Mouse (Mus musculus): ENCODE measurements at regions not wholly inside any gene's neighbourhood (a gene's known extent, or its start where the extent isn't known, plus 50 kb on each side); places are given as distances from the start of the nearest gene placed in this dataset.

- Histone ChIP-seq H3K27me3 (no peaks in the 10 kb centered on the region), H3K27ac (no peak overlapping the region), H3K9me3 (replicated peaks) (no peaks in the 10 kb centered on the region), H3K36me3 (no peaks in the 10 kb centered on the region), H3K9ac (no peak overlapping the region), H3K4me2 (no peak overlapping the region), H3K4me3 (replicated peaks) (no peak overlapping the region), H3K4me1 (no peaks in the 10 kb centered on the region)
- 80% methylated on average over 1 of the region's 1 CpGs for WGBS
- no peak for ATAC-seq (replicated peaks; ENCODE audit: low FRiP score)
Measured at GRCm38 (mm10) chr15:7716188-7716587, 94.5 kb upstream of the Gdnf start.

GRCm38 (mm10) chr15:7723202-7723721, 87.4 kb upstream of the Gdnf start:
- no peak overlapping the region for H3K4me2 ChIP-seq
- no peaks in the 10 kb centered on the region for H3K4me1 ChIP-seq
- ATAC-seq (replicated peaks; ENCODE audit: low FRiP score): no peak
- H3K4me3 ChIP-seq (replicated peaks): no peak overlapping the region
- no peak overlapping the region for H3K9ac ChIP-seq
- no peaks in the 10 kb centered on the region for H3K27me3 ChIP-seq
- 34% methylated on average over 5 of the region's 5 CpGs for WGBS
- no peaks in the 10 kb centered on the region for H3K9me3 ChIP-seq (replicated peaks)
- no peaks in the 10 kb centered on the region for H3K36me3 ChIP-seq
- H3K27ac ChIP-seq: no peak overlapping the region

DNA sequence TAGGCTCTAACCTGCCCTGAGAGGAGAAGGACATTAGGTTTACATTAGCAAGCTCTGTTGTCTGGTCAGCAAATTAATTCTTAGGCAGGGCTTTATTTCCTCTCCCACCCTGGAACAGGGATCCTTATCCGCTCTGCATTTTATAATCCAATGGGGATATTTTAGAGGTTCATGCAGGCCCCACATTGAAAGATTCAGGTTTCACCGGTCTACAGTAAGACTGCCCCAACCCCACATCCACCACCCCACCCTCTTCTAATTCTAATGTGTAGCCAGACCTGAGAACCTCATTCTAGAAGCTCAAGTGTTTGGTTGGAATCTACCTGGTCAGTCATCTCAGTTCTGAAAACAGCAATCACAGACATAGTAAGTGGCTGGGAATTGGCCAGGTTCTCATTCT, 86.9 kb upstream of the Gdnf start:
- H3K9me3 ChIP-seq (replicated peaks): no peaks in the 10 kb centered on the region
- 87% methylated on average over 2 of the region's 2 CpGs for WGBS
- H3K4me3 ChIP-seq (replicated peaks): no peak overlapping the region
- no peak overlapping the region for H3K27ac ChIP-seq
- ATAC-seq (replicated peaks; ENCODE audit: low FRiP score): no peak
- no peaks in the 10 kb centered on the region for H3K4me1 ChIP-seq
- H3K27me3 ChIP-seq: no peaks in the 10 kb centered on the region
- no peak overlapping the region for H3K9ac ChIP-seq
- H3K36me3 ChIP-seq: no peaks in the 10 kb centered on the region
- no peak overlapping the region for H3K4me2 ChIP-seq

DNA sequence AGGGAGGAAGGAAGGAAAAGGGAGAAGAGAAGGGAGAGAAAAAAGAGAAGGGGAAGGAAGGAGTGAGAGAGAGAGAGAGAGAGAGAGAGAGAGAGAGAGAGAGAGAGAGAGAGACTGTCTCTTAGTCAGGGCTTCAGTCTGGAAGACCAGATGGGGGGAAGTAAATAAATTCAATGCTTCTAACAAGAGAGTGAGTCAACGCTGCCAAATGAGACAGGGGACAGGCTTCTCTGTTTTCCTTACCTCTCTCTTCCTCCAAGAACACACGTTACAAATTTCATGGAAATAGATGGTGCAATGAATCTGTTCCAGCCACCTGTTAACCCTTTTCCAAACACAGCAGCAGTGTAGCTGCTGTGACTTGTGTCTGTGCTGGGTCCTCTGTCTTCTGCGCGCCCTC, 85.1 kb upstream of the Gdnf start:
- H3K4me2 ChIP-seq: no peak overlapping the region
- H3K4me1 ChIP-seq: no peaks in the 10 kb centered on the region
- H3K27ac ChIP-seq: no peak overlapping the region
- no peaks in the 10 kb centered on the region for H3K9me3 ChIP-seq (replicated peaks)
- no peak overlapping the region for H3K9ac ChIP-seq
- ATAC-seq (replicated peaks; ENCODE audit: low FRiP score): no peak
- no peaks in the 10 kb centered on the region for H3K27me3 ChIP-seq
- H3K4me3 ChIP-seq (replicated peaks): no peak overlapping the region
- H3K36me3 ChIP-seq: no peaks in the 10 kb centered on the region
- WGBS: 66% methylated on average over 4 of the region's 4 CpGs

DNA sequence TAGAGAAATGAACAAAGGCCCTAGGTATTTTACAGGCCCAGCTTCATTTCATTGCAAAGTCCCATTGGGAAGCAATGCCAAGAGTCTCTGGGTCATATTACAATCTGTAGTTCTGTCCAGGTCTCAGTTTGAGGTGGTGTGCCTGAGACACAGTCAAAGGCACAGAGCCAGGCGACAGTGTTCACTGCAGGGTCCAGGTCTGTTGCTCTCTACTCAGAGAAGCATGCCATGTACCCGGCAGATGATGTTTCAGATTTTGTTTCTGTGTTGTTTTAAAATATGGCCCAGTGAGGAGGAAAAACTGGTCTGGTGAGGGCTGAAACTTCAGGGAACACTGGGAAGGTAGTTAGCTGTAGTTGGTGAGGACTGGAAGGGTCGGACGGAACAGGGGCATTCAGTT, 63.1 kb upstream of the Gdnf start:
- Histone ChIP-seq H3K27me3 (no peaks in the 10 kb centered on the region), H3K4me1 (no peaks in the 10 kb centered on the region), H3K4me2 (no peak overlapping the region), H3K9me3 (replicated peaks) (no peaks in the 10 kb centered on the region), H3K9ac (no peak overlapping the region), H3K4me3 (replicated peaks) (no peak overlapping the region), H3K27ac (no peak overlapping the region), H3K36me3 (no peaks in the 10 kb centered on the region)
- 85% methylated on average over 4 of the region's 4 CpGs for WGBS
- ATAC-seq (replicated peaks; ENCODE audit: low FRiP score): no peak

DNA sequence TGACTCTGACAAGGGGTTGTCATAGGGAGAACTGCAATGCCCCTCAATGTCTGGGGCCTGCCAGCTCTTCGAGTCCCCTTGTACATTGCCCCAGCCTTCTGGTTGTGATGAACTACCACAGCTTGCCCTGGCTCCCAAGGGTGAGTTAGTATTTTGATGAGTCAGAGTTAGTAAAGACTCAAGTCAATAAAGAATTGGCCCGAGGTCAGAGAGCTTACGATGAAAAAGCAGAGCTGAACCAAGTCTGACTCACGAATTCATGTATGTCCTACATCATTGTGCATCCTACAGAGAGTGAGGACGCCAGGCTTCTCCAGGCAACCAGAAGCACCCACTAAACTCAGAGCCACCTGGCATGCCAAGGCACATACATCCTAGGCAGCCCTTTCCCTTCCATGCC, 60.2 kb upstream of the Gdnf start:
- Histone ChIP-seq H3K9me3 (replicated peaks) (no peaks in the 10 kb centered on the region), H3K4me1 (no peaks in the 10 kb centered on the region), H3K36me3 (no peaks in the 10 kb centered on the region), H3K4me2 (no peak overlapping the region), H3K27ac (no peak overlapping the region), H3K27me3 (no peaks in the 10 kb centered on the region), H3K9ac (no peak overlapping the region), H3K4me3 (replicated peaks) (no peak overlapping the region)
- WGBS: 84% methylated on average over 5 of the region's 5 CpGs
- no peak for ATAC-seq (replicated peaks; ENCODE audit: low FRiP score)
